Mouse (Mus musculus): ENCODE measurements around the gene Olfr1555-ps1.
"Not testable (repeated sequence)": the region's sequence is repeated elsewhere in the genome, so short reads cannot be mapped to it uniquely, and the experiment has no call there.

Gene Olfr1555-ps1

DNA sequence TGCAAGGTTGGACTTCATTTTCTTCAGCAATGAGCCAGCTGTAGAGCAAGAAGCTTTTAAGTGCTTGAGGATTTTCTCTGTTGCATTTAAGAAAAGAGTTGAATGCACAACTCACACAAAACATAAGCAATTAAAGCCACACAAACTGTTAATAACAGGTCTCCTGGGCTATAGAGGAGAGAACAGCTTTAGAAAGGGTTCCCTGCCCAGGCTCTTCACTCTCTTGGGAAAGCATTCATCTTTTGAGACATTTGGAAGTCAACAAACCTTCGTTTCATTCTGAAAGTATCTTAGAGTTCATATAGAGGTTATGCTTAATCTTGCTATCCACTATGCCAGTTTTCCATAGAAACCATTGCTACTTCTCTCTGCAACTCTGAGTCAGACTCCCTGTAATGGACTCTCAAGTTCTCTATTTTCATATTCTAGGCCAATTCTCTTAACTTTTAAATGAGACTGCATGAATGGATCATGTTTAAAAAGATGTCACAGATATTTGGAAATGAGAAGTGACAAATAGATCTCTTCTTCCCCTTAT, at the start of gene Olfr1555-ps1:
TSS of gene Olfr1555-ps1 (minus strand) at position 51 of the 538 bp plus-strand sequence.
- not testable (repeated sequence) for DNase-seq

DNA sequence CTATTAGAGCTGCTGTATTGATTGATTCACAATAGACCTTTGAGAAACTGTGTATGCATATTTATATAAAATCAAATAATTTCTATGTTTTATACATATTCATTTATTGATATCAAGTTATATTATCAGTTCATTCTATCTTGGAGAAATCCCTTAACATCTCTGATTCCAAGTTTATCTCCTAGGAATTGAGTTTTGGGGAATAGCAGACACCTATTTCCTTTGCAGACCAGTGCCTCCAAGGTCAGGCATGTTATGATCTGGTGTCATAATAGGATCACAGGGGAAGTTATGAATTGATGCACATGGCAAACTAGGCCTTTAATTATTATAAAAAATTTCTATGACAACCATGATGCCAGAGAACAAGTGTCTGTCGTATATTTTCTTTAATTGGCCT, 30.4 kb upstream of the Olfr1555-ps1 start, which contains the start of gene Olfr1431:
TSS of gene Olfr1431 (plus strand) at position 301 of the 400 bp plus-strand sequence.
- no peak for DNase-seq

DNA sequence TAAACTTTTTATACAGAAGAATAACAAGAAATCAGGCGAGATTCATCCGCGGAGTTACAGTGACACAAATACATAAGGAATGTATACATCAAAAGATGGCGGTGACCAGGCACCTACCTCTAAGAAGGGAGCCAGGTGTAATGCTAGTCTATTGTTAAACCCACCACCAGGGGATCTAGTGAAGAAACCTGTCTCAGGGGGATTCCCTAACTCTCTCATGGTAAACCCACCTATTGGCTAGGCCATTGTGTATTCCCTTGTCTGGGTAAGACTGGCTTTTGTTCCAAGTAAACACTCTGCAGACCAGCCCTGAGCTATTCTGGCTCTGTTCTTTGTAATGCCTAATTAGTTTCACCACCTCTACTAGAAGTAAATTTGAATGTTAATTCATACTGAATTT, 29.2 kb upstream of the Olfr1555-ps1 start:
- not testable (repeated sequence) for DNase-seq

DNA sequence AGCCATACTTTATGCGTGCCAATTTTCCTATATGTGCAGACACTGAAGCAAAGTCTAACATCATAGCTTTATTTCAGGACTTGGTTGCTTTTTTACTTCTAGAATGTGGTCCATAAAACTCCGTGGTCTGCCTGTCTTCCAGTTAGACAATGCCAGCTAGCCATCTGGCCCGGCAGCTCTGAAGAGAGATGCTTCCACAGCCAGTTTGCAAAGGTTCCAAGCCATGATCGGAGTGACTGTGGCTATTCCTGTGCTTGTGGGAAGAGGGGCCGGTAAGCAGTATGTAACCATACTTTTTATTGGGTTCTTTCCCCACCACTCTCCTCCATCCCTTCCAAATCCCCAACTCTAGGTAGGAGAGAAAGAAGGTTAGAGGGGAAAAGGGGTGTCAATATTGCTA, 5.5 kb upstream of the Olfr1555-ps1 start:
- not testable (repeated sequence) for DNase-seq

DNA sequence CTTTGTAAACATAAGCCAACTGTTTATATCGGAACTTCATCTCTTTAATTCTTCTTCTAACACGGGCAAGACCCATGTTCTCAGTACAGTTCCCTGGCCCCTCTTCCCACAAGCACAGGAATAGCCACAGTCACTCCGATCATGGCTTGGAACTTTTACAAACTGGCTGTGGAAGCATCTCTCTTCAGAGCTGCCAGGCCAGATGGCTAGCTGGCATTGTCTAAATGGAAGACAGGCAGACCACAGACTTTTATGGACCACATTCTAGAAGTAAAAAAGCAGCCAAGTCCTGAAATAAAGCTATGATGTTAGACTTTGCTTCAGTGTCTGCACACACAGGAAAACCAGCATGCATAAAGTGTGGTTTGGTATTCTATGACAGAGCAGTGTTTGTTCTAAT, 24.5 kb downstream of the Olfr1555-ps1 start:
- no peak for DNase-seq

DNA sequence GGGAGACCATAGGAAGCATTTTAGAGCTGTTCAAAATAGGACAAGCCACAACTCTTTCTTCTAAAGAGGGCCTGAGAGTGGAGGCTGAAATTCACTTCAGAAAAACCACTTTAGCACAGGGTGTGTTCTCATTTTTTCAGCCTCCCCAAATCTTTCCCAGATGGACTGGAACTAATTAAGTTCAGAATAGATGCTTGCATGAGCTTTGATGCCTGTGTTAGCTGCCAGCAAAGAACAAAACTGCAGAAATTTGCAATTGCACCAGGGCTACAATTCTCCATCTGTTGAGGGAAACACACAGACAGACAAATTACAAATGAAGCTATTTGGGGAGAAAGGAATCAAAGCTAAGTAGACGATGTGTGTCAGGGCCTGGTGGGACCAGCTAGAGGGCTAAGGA, 26.6 kb downstream of the Olfr1555-ps1 start:
- no peak for DNase-seq

DNA sequence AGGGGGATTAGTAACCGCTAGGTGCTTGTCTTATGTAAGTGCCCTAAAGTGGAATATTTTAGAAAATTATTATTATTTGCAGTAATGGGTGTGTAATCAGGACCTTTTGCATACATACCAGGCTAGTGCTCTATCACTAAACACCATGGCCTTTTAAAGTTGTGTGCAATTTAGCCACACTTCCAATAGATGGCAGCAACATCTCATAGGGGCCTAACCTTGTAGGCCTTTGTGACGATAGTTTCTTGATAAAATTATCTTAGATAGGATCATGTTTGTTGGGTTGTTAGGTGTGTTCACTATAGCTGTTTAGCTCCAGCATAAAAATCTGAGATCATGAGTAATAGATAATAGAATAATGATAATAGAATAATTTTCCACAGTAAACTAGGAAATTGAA, 35.6 kb downstream of the Olfr1555-ps1 start:
- DNase-seq: peak; percentile 2 to 10

DNA sequence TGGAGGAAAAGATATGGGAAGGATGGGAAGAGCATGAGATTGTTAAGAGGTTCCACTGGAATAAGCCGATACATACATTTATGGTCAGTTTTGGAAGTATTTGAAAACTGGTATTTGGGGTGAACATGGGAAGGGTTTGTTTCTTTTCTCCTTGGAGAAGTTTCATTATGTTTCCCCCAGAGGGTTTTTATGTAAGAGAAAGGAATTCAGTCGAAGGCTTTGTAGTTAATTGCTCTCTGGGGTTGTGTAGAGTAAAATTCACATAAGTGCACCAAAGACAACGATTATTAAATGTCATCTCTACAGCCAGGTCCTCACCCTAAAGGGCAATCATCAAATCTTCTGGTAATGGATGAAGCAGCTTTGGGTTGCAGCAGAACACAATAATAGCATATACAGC, 46.8 kb downstream of the Olfr1555-ps1 start, which contains the start of gene Olfr76:
TSS of gene Olfr76 (minus strand) at position 101 of the 400 bp plus-strand sequence.
- no peak for DNase-seq

DNA sequence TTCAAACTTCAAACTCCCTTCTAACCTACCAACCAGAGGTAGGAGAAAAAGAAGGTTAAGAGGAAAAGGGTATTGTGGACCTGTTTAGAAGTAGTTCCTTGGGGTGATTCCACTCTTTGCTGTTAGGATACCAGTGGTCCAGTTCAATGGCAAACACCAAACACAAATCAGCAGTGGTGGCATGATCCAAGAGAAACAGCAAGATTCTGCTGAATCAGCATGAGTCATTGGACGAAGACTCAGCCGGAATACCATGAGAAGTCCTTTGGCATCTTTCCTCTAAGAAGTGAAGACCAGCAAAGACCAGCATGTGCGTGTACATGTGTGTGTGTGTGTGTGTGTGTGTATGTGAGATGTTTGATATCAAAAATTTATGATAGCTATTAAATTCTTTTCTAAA, 53.4 kb downstream of the Olfr1555-ps1 start:
- DNase-seq: no peak

DNA sequence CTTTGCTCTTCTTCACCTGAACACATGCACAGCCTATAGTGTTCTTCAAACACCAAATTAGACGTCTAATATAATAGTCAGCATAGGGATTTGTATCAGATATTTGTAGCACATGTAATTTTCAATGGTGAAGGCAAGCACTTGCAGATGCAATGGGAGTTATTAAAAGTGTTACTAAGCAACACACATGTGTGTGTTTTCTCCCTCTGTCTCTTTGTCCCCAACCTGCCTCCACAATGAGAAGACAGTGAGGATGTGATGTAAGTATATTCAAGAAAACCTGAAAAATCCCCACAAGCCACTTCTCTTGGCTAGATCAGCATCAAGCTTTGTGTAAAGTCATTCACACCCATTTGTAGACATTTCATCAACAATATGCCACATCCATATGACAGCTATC, 54.1 kb downstream of the Olfr1555-ps1 start, which contains the start of gene Olfr1428:
TSS of gene Olfr1428 (minus strand) at position 101 of the 400 bp plus-strand sequence.
- DNase-seq: no peak

All from kidney, adult 8-10 months (tissue).